Mouse (Mus musculus) gonadal fat pad, adult 2 months (tissue): Measurements from ENCODE around the gene Gm11099. TPM values are rescaled to one million over a fixed set of nuclear protein-coding genes. Genes with fewer than 3 reads are reported as not detected.

Experiments
- DNase-seq: peaks from one replicate; pipeline ENCODE4 v3.0.0-alpha.2; 2012; ENCODE audit warnings: low read depth
- polyA plus RNA-seq: library from polyadenylated mRNA; depleted of rRNA; stranded (reverse); fragments of >200 nt; gene quantifications from 2 replicates; pipeline ENCODE4 v1.2.3, GENCODE M21; 2012; rRNA removed

The Gm11099 gene
- polyA plus RNA-seq = not detected in 2 replicates

DNA sequence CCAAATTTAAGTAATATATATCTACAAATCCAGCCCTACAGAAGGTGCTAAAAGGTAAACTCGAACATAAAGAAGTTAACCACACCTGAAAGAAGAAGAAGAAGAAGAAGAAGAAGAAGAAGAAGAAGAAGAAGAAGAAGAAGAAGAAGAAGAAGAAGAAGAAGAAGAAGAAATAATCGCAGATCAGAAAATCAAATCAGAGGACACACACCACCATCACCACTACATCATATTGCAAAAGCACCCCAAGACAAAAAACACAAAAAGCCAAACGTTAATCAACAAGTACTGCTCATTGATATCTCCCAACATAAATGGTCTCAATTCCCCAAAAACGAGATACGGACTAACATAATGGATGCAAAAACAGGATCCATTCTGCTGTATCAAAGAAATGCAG lies at the start of gene Gm11099:
TSS of gene Gm11099 (plus strand) at position 301 of the 400 bp plus-strand sequence.
- no peak for DNase-seq

DNA sequence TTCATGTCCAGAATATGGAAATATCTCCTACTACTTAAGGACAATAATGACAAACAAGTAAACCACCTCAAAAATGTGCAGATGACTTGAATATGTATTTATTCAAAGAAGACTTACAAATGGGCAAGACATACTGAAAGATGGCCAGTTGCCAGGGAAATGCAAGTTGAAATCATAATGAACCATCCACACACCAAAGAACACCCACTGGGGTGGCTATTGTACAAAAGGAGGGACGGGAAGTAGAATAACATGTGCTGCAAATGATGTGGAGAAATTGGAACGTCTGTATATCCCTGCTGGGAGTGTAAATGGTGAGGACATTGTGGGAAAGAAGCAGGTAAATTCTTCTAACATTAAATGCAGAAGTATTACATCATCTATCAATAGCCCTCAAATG lies 46.3 kb upstream of the Gm11099 start:
- DNase-seq = no peak

DNA sequence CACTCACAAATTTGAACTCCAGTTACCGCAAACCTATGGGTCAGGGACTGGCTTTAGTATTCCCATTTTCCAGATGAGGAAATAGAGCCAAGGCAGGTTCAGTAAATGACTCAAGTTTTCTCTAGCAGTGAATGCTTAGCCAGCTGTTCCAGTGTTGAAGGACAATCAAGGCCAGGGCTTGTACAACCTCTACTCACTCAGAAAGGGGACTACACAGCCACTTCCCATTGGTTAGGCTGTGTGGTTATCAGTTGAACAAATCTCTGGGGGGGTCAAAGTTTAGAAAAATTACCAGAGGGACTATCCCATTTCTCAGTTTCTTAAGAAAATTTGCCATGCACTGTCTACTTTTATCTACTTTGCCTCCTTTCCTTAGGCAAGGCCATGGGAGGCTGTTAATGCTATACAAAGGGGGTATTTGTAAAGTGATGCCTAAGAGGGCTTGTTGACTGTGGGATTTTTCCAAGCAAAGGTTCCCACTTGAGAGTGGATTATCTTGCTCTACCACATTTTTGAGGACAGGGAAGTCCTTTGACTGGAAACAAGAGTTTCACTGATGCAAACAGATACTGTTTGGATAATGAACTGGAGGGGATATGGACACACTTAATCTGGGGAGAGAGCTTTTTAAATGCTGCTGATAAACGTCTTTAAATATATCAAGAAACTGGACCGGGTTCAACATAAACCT lies 30.2 kb upstream of the Gm11099 start:
- peak; percentile 24 for DNase-seq

DNA sequence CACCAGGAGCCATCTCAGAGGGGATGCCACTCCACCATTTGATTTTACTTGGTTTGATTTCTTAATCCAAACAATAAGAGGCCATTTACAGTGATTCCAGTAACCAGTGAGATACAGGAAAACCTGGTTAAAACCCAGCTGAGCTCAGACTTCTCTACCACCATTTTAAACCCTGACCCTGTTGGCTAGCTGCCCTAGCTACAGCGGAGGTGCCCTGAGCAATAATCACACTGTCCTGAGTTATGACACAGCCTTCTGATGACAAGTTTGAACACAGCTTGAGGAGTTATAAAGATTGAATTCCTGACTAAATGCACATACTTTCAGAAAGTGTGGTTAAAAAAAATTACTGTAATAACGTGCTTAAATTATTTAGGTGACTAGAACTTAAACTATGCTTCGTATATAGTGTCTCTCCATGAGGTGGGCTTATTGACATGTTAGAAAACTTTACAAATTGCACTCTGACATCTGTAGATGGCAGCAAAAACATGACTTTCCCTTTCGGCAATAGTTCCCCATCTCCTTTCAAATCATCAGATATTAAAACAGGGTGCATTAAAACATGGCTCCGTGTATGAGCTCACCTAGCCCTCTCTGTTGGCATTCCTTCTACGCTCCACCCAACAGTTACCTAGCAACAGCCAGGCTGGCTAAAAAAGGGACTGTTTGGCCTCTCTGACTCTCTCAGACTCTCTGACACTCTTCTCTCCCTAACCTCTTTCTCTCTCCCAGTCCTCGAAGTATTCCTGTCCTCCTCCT lies 29.1 kb upstream of the Gm11099 start:
- DNase-seq = peak; percentile 20

DNA sequence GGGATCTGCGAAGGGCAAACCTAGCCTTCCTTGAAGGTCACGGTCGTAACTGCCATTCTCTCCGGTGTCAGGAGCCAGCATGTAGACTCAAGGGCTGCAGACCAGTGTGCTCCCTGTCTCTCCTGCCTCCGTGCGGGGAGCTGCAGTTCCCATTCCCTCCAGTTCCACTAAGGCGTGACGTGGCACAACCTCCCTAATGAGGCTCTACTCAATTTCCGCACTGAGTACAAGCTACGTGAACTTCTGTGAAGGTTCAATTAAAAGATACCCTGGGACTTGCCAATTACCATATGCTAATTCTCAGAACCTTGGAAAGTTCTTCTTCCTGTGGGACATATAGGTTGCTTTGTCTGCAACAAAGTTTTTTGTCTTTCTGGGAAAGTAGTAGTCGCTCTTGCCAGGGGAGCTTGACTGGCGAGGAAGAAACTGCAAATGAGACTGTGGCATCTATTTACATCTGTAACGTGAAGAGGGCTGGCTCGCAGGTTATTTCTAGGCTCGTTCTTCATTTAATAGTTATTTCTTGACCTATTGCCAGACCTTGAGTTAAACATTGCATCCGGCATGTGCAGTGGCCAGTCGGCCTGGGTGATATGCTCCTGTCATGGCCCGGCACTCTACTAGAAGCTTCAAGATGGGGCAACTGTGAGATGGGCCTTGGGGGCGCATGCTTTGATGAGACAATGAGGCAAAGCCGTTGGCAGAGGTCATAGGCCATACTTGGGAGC lies 26.8 kb upstream of the Gm11099 start:
- DNase-seq = no peak

DNA sequence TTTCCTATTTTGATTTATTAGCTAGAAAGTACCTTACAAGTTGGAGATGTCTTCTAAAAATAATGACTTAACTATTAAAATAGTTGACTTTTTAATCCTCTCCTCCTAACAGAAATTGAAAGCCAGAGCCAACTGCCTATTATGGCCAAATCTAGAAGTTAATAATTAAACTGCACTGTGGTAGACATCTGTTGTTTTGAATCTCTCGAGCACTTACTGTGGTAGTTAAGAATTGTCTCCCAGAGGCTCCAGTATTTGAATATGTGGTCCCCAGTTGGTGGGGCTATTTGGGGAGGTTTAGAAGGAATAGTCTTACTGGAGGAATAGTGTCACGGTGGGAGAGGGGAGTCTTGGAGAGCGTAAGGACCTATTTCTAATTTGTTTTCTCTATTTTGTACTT lies 18.2 kb upstream of the Gm11099 start:
- no peak for DNase-seq

DNA sequence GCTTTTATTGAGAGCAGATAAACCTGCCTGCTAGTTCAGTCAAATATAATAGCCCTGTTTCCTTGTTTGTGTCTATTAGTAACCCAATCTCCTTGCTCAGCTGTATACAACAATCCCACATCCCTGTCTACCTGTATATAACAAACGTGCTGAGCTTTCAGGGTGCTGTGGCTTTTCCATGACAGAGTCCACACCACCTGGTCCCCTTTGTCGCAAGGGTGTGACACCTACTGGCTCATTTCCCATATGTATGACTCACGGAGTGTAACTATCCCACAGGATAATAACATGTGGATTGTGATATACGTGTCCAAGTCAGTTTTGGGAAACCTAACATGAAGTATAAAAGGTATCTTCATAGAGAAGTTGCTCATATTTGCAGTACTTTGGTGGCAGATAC lies 16.8 kb upstream of the Gm11099 start:
- no peak for DNase-seq

DNA sequence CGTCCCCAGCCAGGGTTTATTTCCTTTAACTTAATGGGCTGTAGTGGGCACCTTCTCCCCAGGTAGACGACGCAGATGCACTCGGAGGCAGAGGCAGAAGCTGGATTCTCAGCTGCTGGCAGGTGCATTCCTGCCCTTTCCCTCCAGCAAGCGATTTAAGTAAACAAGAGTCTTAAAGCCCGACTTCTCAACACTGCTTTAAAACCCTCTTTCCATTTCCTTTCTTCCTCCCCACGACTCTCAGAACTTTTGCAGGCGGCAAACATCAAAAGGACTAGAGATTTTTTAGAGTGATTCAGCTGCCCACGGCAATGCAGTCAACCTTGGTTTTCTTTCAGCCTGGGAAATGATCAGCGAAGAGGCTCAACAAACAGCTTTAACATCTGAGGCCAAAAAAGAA lies 14.7 kb upstream of the Gm11099 start:
- DNase-seq = no peak

DNA sequence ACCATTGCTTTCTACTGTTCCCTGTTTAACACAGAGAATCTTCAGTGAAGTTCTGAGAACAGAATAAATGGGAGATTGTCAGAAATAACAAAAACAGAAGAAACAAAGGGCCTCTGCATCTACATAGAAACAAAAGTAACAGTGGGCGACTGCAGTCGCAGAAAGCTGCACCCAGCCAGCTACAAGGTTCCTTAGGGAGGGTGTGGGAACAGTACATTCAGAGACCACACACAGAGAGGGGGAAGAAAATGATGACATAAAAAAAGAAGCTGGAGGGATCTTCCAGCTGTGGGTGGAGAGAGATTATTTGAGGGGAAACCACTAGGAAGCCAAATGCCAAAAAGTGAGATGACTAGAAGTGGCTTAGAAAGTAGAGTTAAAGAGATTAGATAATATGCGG lies 20.6 kb downstream of the Gm11099 start:
- DNase-seq = no peak

DNA sequence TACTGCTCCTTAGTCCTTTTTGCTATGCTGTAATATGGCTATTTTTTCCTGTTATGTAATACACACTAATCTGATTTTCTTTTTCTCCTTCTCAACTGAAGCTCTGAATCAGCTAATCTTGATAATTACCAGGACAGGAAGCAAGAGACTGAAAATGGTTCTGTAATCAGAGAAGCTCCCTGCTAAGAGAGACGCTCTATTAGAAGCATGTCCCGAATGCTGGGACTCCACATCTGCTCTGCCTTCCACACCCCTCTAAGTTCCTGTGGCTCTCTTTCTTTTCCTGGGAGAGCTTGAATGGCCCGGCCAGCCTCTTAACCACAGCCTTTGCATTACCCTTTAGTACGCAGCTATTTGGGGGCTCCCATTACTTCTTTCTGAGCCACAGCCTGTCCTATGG lies 45.8 kb downstream of the Gm11099 start:
- no peak for DNase-seq

DNA sequence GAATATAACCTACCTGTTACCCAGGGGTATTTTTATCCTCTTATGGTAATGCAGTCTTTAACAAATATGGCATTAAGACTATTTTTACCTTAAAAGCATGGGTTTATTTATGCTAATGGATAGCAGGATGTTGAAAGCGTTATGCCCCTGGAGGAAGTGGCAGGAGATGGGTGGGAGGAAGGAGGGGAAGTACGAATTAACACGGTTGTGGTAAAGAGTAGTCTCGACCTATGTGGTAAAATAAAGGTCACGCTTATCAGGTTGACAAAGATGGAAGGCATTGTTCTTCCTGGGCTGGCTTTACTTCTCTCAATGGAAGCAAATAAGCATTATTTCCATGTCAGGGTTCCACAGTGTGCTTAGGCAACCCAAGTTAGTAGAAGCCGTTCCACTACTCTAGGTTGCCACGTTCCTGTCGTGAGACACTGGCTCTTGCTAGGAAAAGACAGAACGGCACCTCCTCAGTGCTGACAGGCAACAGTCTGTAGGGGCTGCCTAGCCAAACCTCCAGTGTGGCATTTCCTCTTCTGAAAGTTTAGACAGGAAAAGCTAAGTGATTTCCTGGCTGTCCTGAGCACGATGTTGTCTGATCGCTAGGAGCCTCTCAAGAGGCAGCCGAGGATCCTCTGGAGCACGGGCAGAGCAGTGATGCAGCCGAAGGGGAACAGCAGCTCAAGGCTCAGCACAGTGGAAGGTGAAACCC lies 47.7 kb downstream of the Gm11099 start:
- DNase-seq = no peak

DNA sequence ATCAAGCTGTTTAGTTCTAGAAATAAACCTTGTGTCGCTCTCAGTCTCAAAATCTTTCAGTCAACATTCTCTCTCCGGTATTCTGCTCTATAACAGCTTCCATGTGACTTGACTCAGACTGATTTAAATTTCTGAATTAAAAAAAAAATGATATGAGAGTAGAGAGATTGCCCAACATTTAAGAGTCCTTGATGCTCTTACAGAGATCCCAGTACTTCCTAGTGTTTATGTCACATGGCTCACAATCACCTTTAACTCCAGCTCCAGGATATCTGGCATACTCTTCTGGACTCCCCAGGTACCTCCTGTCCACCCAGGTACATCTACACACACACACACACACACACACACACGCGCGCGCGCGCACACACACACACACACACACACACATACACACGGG lies 53.1 kb downstream of the Gm11099 start:
- no peak for DNase-seq

DNA sequence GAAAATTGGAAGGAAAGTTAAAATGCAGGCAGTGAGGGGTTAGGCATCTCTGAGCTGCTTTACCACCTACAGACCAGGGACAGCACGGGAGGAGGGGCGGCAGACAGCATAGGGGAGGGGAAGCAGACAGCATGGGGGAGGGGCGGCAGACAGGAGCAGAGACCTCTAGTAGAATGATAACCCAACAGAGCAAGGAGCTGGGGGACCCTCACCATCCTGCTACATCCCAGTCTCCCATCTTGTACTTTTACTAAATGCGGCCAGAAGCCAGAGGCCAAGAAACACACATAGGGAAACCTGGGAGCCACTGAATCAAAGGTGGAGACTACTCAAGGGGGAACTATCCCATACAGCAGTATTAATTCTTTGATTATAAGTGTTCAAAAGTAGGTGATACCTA lies 59.1 kb downstream of the Gm11099 start:
- DNase-seq = no peak

DNA sequence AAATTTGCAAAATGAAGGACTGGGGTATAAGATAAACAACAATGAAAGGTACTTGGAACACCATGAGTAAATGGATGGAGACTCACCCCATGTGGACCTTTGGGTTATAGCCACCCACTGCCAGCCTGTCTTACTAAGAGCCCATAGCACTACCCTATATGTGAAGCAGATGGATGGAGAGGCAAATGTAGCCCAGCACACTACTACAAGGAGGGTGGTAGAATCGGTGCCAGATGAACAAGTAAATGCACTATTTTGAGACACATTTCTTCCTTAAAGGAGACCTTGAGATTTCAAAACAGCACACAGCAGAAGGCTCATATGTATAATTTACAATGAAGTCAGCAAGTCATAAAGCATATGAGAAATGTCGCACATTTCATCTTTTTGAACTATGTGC lies 66.3 kb downstream of the Gm11099 start:
- no peak for DNase-seq

DNA sequence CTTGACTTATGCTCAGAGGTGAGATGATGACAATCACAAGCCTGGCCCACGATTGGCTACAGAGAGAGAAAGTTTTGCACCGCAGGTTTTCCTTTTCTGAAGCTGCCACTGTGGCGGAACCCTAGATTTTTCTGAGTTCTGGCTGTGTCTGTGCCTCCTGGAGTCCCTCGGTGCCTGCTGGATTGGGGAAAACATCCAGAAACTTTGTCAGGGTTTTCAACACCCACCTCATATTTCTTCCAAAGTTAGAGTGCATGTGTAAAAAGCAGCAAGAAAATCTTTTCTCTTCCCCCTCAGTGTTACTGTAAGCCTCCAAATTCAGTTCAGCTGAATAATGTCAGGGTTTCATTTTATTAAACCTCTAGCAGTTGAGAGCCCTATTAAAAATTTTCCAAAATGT lies 82.1 kb downstream of the Gm11099 start:
- DNase-seq = no peak

DNA sequence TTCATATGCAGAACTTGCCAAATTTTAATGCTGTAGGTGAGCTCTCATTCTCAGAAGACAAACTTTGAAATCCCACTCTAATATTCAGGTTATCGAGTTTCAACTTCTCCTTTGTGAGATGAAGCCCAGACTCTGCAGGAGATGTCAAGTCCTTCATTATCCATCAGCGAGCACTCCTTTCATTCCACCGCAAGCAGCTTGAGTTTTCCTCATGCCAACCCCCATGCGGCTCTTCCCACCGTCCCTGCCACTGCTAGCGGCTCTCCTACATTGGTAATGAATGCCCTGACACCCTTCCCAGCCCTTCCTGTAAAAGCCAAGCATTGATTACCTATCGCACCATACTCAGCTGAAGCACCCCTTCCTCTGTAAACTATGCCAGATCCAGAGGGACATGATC lies 89.6 kb downstream of the Gm11099 start:
- no peak for DNase-seq

DNA sequence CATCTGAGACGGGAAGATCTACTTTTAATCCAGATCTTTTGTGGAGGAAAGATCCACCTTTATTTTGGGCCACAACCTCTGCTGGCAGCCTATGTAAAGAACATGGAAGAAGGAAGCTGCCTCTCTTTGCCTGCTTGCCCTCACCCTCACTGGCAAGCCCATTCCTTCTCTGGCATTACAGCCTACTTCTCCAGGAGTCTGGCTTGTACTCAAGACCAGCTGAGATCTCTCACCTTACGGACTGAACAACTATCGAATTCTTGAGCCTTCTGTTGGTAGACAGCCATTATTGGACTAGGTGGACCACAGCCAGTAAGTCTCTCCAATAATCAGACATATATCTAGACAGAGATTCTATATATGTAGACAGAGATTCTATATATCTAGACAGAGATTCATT lies 92.9 kb downstream of the Gm11099 start:
- no peak for DNase-seq

DNA sequence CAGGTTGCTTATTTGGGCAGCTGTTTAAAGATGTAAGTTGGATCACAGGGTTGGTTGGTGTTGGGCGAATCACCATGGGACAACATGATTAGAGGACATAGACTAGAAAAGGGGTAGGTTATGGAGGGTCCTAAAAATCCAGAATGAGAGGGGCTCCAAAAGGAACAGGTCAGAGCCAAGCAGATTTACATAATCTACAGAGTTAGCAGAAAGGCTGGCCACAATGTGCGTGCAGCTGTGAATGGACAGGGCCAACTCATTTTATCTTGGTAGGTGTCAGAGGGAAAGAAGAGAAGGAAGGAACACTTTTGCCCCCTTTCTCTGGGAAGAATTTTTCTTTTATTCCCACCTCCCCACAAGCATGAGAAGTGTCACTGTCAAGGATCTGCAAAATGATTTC lies 97.1 kb downstream of the Gm11099 start:
- no peak for DNase-seq

DNA sequence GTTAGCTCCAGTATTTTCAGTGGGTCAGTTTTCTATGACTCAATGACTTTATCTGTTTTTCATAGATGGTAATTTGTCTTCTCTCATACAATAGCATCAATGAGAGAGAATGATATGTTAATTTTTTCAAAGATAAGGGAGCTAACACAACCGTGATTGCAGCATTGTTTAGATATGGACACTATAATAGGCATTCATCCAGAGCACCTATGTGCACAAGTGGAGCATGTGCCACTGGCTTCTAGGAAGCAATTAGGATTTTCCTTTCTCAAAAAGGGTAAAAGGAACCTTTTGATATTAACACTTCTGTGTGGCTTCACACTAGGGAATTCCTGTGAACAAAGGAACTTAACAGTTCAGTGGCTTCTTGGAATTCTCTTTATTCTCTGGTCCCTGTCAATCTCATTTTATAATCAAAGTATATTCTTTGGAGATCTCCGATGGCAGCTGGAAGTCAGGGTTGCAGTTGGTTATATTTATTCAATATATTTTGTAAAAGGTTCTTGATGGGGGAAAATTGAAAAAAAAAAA lies 97.6 kb downstream of the Gm11099 start:
- DNase-seq = no peak
